Mouse (Mus musculus) kidney, adult 18-20 months (tissue): ENCODE measurements at regions not wholly inside any gene's neighbourhood (a gene's known extent, or its start where the extent isn't known, plus 50 kb on each side); places are given as distances from the start of the nearest gene placed in this dataset.

Experiments used
- DNase-seq: peaks from one replicate; pipeline ENCODE4 v3.0.0; 2021

DNA sequence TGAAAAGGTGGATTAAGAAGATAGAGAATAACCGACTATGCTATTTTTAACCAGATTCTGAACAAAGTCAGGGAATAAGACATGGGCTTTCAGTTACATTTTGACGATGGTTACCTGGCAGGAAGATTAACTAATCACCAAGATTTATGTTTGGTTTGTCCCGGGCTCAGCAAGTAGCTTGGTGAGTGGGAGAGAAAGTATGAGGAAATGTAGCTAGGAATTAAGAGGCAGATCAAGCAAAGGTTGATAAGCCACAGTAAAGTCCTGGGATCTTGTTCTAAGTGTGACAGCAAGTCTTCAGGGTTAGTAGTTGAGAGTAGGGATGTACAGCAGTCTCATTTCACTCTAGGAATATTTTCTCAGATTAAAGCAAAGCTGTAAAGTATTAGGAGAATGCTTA, 149.3 kb upstream of the Nr2f1 start:
- no peak for DNase-seq

GRCm38 (mm10) chr13:78324443-78325206, 125.1 kb upstream of the Nr2f1 start:
- no peak for DNase-seq

- no peak for DNase-seq
Measured at GRCm38 (mm10) chr13:78323183-78323582, 123.6 kb upstream of the Nr2f1 start.

- no peak for DNase-seq
Measured at GRCm38 (mm10) chr13:78318434-78318833, 118.9 kb upstream of the Nr2f1 start.

- no peak for DNase-seq
Measured at GRCm38 (mm10) chr13:78310837-78311236, 111.3 kb upstream of the Nr2f1 start.
